Mouse (Mus musculus) 416B (cell line): ENCODE results near the gene Med25.
A peak's percentile ranks its signal among the peaks of the same experiment; 100 is the strongest.

Experiments
- DNase-seq: peaks from one replicate; pipeline ENCODE4 v3.0.0; 2011; ENCODE audit warnings: low read depth

Gene Med25

DNA sequence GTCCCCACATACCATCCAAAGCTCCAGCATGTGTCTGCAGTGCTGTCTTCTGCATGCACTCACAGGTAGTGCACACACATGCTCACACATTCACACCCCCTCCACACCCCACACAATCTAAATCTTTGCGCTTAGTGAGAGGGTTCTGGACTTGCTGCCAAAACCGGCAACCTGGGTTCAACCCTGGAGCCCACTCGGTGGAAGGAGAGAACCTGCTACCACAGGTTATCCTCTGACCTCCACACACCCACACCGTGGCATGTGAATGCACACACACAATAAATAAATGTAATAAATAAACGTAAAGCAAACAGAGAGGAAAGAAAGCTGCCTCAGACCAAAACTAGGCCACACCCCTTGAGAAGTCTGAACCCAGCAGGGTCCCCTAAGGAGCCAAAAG lies 44.7 kb downstream of the Med25 start:
- DNase-seq = no peak

- no peak for DNase-seq
Measured at GRCm38 (mm10) chr7:44846804-44847203, 45.7 kb downstream of the Med25 start.

- no peak for DNase-seq
Measured at GRCm38 (mm10) chr7:44845006-44845405, 47.5 kb downstream of the Med25 start.

DNA sequence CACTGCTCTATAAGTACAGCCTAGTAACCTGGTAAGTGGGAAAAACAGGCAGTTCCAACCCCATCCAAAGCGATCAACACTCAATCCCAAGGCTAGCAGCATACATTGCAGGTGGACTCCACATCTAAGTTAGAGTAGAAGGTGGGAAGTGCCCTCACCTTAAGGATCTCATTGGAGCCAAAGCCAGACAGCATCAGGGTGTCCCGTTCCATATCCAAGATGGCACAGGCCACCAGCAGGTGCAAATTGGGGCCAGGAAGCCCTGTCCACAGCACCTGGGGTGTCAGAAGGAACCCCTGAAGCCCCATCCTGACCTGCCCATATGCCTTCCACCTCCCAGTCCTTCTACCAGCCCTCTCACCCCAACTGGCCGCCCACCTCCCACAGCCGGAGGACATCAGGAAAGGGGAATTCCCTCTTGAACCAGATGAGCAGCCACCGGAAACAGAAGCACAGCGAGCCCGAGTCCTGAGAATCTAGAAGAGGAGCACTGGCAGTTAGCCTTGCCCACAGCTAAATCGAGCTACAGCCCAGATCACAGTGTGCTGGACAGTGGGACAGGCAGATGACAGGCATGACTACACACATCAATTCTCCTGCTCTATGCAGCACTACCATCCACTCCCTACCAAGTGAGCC lies 50.6 kb downstream of the Med25 start:
- no peak for DNase-seq

GRCm38 (mm10) chr7:44840426-44840825 lies 52.1 kb downstream of the Med25 start:
- DNase-seq = no peak

DNA sequence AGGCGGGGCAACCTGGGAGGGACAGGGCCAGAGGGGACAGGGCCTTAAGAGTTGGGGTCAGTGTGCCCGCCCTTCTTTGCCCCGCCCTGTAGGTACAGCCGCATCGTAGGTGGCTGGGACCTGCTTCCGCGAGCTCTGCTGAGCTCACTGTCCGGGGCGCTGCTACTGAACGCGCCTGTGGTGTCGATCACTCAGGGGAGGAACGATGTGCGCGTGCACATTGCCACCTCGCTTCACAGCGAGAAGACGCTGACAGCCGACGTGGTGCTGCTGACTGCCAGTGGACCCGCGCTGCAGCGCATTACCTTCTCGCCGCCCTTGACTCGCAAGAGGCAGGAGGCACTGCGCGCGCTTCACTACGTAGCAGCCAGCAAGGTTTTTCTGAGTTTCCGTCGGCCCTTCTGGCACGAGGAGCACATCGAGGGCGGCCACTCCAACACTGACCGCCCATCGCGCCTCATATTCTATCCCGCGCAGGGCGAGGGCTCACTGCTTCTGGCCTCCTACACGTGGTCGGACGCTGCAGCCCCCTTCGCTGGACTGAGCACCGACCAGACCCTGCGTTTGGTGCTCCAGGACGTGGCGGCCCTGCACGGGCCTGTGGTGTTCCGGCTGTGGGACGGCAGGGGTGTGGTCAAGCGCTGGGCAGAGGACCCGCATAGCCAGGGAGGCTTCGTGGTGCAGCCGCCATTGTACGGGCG lies 52.9 kb downstream of the Med25 start:
- no peak for DNase-seq

DNA sequence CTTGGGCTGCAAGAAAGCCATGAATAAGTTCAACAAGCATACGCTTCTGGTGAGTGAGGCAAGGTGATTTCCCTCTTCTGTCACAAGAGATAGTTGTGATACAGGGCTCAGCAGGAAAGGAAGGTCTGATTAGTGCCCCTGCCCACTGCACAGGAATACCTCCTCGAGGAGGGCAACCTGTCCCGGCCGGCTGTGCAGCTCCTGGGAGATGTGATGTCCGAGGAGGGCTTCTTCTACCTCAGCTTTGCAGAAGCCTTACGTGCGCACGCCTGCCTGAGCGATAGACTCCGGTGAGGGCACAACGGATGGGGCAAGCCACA lies 53.4 kb downstream of the Med25 start:
- DNase-seq = no peak

DNA sequence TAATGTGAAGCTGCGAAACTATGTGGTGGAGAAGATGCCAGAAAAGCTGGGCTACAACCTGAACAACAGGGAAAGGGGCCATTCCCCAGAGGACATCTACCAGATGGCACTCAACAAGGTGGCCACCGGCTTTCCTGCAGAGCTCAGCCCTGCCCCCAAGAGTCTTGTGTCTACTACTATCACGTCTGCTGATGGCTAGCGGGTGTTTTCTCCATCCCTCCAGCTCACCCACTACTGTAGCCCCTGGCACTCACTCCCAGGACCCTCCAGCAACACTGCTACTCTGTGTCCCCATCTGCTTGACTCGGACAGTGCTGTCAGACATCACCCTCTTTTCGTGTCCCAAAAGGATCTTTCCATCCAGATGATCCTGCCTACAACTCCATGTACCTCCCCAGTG lies 54.4 kb downstream of the Med25 start:
- DNase-seq = no peak

DNA sequence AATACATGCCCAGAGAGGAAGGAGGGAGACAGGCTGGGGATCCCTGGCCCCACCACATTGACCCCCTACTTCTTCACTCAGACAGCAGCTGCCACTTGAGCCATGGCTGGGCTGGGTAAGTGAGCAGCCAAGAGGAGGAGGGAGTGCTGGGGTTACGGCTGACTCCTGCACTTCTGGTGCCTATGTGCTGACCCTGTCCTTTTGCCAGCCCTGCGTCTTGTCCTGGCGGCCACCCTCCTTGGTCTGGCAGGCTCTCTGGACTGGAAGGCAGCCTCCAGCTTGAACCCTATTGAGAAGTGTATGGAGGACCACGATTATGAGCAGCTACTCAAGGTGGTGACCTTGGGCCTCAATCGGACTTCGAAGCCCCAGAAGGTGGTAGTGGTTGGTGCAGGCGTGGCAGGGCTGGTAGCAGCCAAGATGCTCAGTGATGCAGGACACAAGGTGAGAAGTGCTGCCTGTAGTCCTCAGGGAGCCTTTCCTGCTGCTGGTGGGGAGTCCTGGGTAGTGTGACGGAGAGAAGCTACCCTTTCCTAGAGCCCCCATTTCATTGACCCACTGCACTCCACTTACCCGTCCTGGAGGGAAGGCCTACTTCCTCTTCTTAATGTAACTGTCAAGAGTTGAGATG lies 56.0 kb downstream of the Med25 start:
- no peak for DNase-seq

GRCm38 (mm10) chr7:44836016-44836404 lies 56.5 kb downstream of the Med25 start:
- no peak for DNase-seq

- no peak for DNase-seq
Measured at GRCm38 (mm10) chr7:44835373-44836015, 57.0 kb downstream of the Med25 start.

- DNase-seq = no peak
Measured at GRCm38 (mm10) chr7:44832763-44833162, 59.7 kb downstream of the Med25 start.

DNA sequence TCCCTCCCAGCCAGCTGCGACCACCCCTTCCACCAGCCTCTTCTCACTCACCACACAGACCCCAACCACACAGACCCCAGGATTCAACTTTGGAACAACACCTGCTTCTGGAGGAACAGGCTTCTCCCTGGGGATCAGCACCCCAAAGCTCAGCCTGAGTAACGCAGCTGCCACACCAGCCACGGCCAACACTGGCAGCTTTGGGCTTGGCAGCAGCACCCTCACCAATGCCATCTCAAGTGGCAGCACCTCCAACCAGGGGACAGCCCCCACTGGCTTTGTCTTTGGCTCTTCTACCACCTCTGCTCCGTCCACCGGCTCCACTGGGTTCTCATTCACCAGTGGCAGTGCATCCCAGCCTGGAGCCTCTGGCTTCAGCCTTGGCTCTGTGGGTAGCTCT lies 63.8 kb downstream of the Med25 start:
- DNase-seq = no peak

DNA sequence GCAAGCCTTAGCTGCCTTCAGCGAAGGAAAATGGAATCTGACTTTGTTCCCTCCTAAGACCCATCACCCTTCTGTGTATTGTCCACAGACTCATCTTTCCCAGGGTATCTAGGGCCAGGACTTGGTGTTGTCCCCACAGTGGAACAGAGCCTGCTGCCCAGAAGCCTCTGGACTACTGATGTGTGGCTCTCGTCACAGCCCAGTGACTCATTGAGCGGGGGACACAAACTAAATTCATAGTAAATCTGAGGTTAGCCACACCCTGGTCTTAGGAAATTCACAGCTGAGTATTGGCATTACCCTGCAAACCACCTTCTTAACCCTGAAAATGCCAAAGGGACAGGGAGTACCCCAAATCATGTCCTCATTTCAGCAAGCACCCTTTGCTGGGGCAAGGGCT lies 65.7 kb downstream of the Med25 start:
- DNase-seq = peak; percentile 75
